Mouse (Mus musculus) heart, postnatal 0 days (tissue): ENCODE measurements around the gene Magoh.

Experiments
- CTCF ChIP-seq: IDR thresholded peaks from 2 replicates; pipeline ENCODE4 v1.5.1; 2016; ENCODE audit warnings: antibody characterized with exemption, control low read depth, low read depth
- EP300 ChIP-seq: IDR thresholded peaks from 2 replicates; pipeline ENCODE4 v1.6.1; 2016; ENCODE audit warnings: antibody characterized with exemption, low read depth

GRCm38 (mm10) chr4:107833525-107833924, 46.0 kb upstream of the Magoh start:
- no peak for TF ChIP-seq CTCF
- no peak for TF ChIP-seq EP300
